Mouse (Mus musculus): Measurements from ENCODE around the gene Cd38.

DNA sequence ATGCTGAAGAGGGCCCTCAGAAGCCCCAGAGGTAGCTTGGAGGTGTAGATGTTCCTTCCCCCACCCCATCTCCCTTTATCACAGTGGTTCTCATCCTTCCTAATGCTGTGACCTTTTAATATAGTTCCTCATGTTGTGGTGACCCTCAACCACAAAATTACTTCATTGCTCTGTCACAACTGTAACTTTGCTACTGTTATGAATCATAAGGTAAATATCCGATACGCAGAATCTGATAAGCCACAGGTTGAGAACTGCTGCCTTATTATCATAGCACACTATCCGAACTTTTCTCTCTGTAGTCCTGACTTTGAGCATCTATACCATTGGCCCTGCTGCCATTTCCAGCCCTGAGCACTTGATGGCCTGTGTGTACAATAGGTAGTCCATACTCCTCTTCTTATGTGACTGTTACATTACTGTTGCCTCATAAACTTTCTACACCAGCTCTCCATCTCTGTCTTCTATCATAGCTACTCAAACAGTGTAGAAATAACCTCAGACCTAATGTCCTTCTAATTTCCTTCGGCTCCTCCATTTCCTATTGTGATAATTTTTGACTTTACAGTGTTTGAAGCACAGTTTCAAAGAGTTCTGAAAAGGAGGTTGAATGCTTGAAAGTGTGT is 47.0 kb downstream of the Cd38 start:
- no peak for TF ChIP-seq CTCF (IDR thresholded peaks at IDR 0.05; ENCODE audit: extremely low read depth, insufficient read depth, insufficient read length, insufficient replicate concordance)
- no peak for TF ChIP-seq POLR2A (IDR thresholded peaks at IDR 0.05; ENCODE audit: low read depth, low read length)
